Mouse (Mus musculus) kidney, postnatal 25 days (tissue): ENCODE results near the gene Cyb5r1.
"Not testable (repeated sequence)": the region's sequence is repeated elsewhere in the genome, so short reads cannot be mapped to it uniquely, and the experiment has no call there.

Experiments
- DNase-seq, 2 experiments: peaks; one replicate each; pipeline ENCODE4 v3.0.0; 2021; ENCODE audit warnings: mixed read lengths in 2 of 2

Gene Cyb5r1

DNA sequence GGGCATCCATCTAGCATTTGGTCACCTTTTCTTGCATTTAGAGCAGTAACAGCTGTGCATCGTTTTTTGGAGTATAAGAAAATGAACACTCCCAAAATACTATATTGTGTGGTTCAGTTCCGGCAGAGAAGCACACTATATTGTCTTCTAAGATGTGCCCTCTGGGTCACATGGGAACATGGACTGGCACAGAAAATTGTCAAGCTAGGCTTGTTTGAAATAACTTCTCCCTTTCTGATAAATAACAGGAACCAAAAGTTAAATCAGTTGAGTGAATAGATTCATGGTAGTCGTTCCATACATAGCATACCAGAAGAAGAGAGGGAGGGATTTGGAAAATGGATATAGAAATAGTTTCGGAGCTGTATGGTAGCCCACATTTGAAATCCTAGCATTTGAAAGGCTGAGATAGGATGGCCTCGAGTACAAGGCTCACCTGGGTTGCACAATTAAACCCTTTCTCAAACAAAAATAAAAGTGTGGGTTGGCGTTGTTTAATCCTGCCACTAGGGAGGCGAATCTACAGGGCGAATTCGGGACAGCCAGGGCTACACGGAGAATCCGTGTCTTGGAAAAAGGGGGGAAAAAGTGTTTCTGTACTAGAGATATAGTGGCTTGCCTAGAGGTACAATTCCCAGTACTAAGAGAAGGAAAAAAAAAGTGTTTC lies 9.3 kb downstream of the Cyb5r1 start:
- DNase-seq, result no peak

- peak; percentile 98 to 99 for DNase-seq
These were observed 9.9 kb downstream of the Cyb5r1 start, which contains the start of gene Adipor1 for GRCm38 (mm10) chr1:134415168-134415831. Gene Adipor1, plus strand, starts transcription at chr1:134415378.

DNA sequence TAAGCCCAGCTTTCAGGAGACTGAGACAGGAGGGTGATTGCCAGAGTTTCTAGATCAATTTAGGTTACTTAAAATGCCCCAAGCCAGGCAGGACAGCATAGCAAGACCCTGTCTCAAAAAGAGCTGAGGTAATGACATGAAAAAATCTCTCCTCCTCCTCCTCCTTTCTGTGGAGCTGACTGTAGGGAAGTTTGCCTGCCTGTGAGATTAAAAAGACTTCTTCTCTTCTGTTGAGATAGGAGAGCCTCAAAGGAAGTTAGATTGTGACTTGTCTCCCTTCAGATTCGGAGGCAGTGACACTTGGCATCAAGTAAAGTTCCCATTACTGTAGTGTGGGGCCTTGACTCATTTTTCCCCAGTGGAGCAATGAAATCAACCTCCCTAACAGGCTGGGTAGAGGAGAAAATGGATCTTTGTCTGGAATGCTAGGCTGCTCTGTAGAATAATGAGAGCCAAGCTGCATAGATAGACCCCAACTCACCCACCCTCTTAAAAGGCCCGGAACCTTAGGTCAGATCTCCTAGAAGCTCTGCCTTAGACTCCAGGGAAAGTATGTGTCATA lies 13.1 kb downstream of the Cyb5r1 start:
- DNase-seq, result no peak

- no peak for DNase-seq
These were observed 13.8 kb downstream of the Cyb5r1 start for GRCm38 (mm10) chr1:134419176-134419575.

DNA sequence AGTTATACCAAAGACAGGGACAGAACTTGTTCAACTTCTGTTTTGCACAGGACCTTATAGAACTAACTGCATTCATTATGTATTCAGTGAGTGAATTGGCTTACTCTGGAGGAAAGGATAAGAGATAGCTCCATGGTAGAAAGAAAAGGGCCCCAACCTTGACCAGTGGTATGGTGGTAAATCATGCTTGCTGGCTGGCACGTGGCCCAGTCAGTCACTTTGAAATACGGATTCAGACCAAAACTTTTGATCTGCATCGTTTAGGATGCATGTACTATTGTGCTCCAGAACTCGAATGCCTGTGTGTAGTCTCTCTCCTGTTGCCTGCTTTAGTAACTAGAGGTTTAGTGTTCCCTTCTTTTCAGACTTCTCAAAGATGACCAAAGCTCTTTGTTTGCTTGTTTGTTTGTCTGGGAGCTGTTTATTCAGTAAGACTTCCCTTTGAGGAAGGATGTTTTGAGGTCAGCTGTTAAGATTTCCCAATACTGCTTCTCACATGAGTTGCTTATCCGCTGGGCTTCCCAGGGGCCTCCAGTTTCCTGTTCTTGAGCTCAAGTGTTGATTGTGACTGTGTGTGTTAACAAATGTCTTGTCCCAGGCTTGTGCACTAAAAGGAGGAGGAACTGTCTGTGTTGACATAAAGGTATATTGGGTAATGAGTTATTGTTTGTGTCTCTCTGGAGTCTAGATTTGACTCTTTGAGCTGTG lies 14.5 kb downstream of the Cyb5r1 start:
- peak in 1 of 2 experiments; percentile 57 for DNase-seq

GRCm38 (mm10) chr1:134423911-134424310 lies 18.6 kb downstream of the Cyb5r1 start:
- no peak for DNase-seq

- DNase-seq, result no peak
These were observed 20.9 kb downstream of the Cyb5r1 start for GRCm38 (mm10) chr1:134426289-134426688.

DNA sequence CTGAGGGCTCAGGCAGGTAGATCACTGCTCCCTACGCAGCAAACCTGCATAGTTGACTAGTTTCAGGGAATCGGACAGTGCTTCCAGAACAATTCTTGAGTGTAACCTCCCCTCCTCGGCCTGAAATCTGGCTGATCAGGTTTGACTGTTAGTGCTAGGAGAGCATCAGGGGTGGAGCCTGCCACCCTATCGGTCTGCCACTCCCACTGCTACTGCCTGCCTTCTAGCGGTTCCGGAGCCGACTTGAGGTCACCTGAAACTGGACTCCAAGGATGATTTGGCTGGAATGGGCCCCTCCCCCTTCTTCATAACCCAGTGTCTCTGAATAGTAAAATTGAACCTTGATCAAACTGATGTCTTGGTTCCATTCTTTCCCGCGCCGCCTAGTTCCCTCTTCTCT lies 27.6 kb downstream of the Cyb5r1 start:
- DNase-seq, result peak in 1 of 2 experiments; percentile 48

DNA sequence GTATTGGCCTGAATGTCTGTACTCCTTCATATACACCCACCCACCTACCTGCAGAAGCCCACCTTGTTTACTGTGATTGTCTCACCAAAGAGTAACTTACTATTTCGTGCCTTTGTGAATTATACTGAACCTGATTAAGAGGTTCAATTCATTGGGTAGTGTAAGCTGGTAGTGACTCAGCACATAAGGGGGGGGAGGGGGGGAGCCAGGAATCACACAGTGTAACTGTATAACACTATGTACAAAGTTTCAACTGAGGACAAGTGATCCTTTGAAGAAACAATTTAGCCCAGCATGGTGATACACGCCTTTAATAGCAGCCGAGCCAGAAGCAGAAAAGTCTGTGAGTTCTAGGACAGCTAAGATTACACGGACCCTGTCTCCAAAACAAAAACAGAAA lies 28.1 kb downstream of the Cyb5r1 start:
- DNase-seq, result no peak

- DNase-seq, result peak; percentile 51 to 57
These were observed 30.1 kb downstream of the Cyb5r1 start for GRCm38 (mm10) chr1:134435414-134435813.

DNA sequence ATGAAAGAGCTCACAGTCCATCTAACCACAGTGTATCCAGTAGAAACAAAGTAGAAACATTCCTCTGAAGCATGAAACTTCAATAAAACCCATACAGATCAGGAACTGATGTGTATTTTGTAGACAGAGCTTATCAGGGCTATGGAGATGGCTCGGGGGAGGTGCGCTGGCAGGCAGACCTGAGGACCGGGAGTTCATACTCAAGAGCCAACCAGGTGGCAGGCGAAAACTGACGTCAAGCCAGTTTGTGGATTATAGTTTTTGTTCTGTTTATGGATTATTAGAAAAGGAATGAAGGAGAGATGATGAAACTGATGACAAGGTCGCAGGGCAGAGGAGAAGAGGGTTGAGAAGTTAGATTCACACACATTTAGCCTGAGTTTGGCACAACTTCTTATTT lies 35.1 kb downstream of the Cyb5r1 start:
- no peak for DNase-seq

- DNase-seq, result not testable (repeated sequence)
These were observed 36.4 kb downstream of the Cyb5r1 start for GRCm38 (mm10) chr1:134441737-134442136.

- DNase-seq, result no peak
These were observed 37.0 kb downstream of the Cyb5r1 start for GRCm38 (mm10) chr1:134442394-134442793.

- DNase-seq, result not testable (repeated sequence)
These were observed 37.9 kb downstream of the Cyb5r1 start for GRCm38 (mm10) chr1:134443288-134443687.

DNA sequence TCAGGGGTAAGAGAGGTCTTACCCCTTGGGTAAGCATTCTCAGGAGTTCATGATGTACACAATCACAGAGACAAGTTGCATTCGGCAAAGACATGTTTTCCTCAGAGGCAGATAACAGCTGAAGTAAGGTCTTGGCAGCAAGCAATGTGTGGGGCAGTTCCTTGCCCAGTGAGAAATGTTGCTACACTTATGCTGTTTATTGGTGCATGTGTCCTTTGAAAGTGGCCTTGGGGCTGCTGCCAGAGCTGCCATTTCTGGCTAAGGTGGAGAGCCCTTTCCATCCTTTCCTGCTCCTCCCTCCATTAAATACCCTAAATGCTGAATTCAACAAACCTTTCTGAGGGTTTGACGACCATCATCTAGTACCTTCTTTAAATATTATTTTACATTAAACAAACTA lies 40.1 kb downstream of the Cyb5r1 start:
- peak in 1 of 2 experiments; percentile 38 for DNase-seq

GRCm38 (mm10) chr1:134448537-134448936 lies 43.2 kb downstream of the Cyb5r1 start:
- DNase-seq, result not testable (repeated sequence)

- DNase-seq, result no peak
These were observed 44.8 kb downstream of the Cyb5r1 start for GRCm38 (mm10) chr1:134450201-134450600.

GRCm38 (mm10) chr1:134450986-134451385 lies 45.6 kb downstream of the Cyb5r1 start:
- peak; percentile 40 to 70 for DNase-seq

DNA sequence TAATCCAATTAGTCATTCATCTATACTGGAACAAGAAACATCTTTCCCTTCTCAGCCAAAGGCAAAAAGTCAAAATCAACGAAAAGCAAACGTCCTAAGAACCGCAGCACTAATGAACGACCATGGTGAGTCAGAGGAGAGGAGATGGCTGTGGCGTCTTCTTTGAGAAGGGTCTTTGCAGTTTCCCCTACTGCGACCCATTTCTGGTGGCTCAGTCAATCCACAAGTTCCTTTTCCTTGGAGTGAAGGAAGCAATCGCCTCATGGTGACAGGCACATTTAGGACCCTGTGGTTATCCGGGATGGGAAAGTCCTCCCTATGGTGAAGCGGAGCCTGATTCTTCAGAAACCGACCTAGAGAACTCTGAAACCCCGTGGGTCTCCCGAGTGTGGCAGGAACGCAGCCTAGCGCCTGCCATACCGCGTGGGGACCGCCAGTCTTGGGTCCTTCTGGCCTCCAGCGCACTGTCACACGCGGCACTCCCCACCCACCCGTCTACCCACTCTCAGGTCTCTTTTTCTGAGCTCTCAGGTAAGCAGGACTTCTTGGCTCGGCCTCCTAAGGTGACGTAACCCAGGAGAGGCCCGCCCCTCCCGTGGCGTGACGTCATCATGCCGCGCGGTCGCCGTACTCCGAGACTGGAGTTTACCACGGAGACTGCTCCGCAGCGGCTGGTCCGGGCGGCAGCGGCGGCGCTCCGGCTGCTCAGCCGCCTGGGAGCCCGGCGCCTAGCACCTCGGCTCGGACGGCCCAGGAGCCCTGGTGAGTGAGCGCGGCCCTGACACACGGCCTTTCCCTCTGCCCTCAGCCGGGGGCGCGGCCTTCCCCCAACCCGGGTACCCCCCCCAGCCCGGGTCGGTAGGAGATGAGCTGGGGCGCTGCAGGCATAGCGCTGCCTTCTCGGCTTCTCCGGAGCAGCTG lies 49.8 kb downstream of the Cyb5r1 start, which contains the start of gene Klhl12:
Gene Klhl12 (plus strand): TSS at position 628 of the 921 bp plus-strand sequence.
- DNase-seq, result peak; percentile 97

- no peak for DNase-seq
These were observed 50.7 kb downstream of the Cyb5r1 start for GRCm38 (mm10) chr1:134456060-134456459.

- DNase-seq, result no peak
These were observed 52.9 kb downstream of the Cyb5r1 start for GRCm38 (mm10) chr1:134458139-134458727.
